Mouse (Mus musculus) kidney, adult 9 months (tissue): ENCODE results near the gene Plekhg4.

Experiments
- DNase-seq: peaks from one replicate; pipeline ENCODE4 v3.0.0; 2022

The Plekhg4 gene

GRCm38 (mm10) chr8:105373032-105373431, at the start of gene Plekhg4:
Gene Plekhg4 (plus strand): TSS chr8:105373274.
- no peak for DNase-seq

- DNase-seq, result no peak
Observed at GRCm38 (mm10) chr8:105325641-105326093, 47.4 kb upstream of the Plekhg4 start.

GRCm38 (mm10) chr8:105326141-105326672, 46.9 kb upstream of the Plekhg4 start, which contains the start of the genes Lrrc29 and Tmem208:
Gene Lrrc29 (minus strand): TSS chr8:105326278.
Gene Tmem208 (plus strand): TSS chr8:105326354.
- DNase-seq, result peak; percentile 97

- no peak for DNase-seq
Observed at GRCm38 (mm10) chr8:105326968-105327367, 46.1 kb upstream of the Plekhg4 start.

GRCm38 (mm10) chr8:105330325-105330724, 42.7 kb upstream of the Plekhg4 start:
- DNase-seq, result no peak

- no peak for DNase-seq
Observed at GRCm38 (mm10) chr8:105331469-105331868, 41.6 kb upstream of the Plekhg4 start.

- DNase-seq, result no peak
Observed at GRCm38 (mm10) chr8:105331931-105332330, 41.1 kb upstream of the Plekhg4 start.

GRCm38 (mm10) chr8:105332523-105332922, 40.6 kb upstream of the Plekhg4 start:
- no peak for DNase-seq

- no peak for DNase-seq
Observed at GRCm38 (mm10) chr8:105336373-105337130, 36.5 kb upstream of the Plekhg4 start.

GRCm38 (mm10) chr8:105338992-105339391, 34.1 kb upstream of the Plekhg4 start:
- DNase-seq, result no peak

GRCm38 (mm10) chr8:105339886-105340635, 33.0 kb upstream of the Plekhg4 start:
- no peak for DNase-seq

- no peak for DNase-seq
Observed at GRCm38 (mm10) chr8:105341399-105341798, 31.7 kb upstream of the Plekhg4 start.

GRCm38 (mm10) chr8:105342768-105343167, 30.3 kb upstream of the Plekhg4 start:
- no peak for DNase-seq

GRCm38 (mm10) chr8:105343791-105344574, 29.1 kb upstream of the Plekhg4 start:
- DNase-seq, result no peak

- DNase-seq, result peak; percentile 45
Observed at GRCm38 (mm10) chr8:105345061-105345975, 27.8 kb upstream of the Plekhg4 start.

GRCm38 (mm10) chr8:105346611-105347427, 26.3 kb upstream of the Plekhg4 start:
- DNase-seq, result peak; percentile 74

- DNase-seq, result peak; percentile 97
Observed at GRCm38 (mm10) chr8:105347428-105348221, 25.4 kb upstream of the Plekhg4 start, which contains the start of gene Fhod1. Gene Fhod1 (minus strand): TSS chr8:105347953.

GRCm38 (mm10) chr8:105348450-105349095, 24.5 kb upstream of the Plekhg4 start, which contains the start of gene Slc9a5:
Gene Slc9a5 (plus strand): TSS chr8:105348843.
- DNase-seq, result peak; percentile 34
